Mouse (Mus musculus): Measurements from ENCODE around the gene P3h1.

Gene P3h1

DNA sequence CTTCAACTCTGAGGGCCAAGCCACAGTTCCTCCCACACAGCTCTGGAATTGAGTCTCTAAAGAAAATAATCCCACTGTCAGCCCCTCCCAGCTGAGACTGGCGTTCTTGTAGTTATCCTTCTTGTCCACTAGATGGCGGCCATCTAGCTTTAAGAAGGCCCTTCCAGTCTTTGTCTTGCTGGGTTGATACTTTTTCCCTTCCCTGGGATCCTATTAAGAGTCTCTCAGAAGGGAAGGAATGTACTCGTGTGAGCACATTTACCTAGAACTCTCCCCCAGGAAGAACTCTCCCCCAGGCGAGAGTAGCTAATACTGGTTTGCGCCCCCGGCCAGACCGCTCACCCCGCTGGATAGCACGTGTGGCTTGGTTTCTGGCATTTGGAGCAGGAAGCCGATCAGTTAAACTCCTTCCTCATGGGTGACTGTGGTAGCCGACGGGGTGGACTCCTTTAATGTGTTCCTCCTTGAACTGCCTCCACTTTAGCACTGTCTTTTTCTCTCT lies 6.5 kb downstream of the P3h1 start:
- DNase-seq = peak; percentile 54

DNA sequence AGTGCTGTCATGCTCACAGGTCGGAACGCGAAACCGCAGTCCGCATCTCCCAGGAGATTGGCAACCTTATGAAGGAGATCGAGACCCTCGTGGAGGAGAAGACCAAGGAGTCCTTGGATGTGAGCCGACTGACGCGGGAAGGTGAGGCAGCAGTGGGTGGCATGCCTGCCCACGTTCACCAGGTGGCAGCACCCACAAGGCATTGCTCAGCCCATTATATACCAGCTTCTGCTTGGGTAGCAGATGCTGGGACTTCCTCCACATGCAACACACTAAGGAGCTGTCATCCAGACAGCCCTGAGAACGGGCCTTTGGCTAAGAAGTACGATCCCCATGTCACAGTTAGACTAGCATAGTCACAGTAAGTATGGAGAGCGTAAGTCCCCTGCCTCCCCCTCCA lies 8.9 kb downstream of the P3h1 start:
- DNase-seq = peak; percentile 61

GRCm38 (mm10) chr4:119242571-119242970 lies 9.9 kb downstream of the P3h1 start:
- DNase-seq = no peak

DNA sequence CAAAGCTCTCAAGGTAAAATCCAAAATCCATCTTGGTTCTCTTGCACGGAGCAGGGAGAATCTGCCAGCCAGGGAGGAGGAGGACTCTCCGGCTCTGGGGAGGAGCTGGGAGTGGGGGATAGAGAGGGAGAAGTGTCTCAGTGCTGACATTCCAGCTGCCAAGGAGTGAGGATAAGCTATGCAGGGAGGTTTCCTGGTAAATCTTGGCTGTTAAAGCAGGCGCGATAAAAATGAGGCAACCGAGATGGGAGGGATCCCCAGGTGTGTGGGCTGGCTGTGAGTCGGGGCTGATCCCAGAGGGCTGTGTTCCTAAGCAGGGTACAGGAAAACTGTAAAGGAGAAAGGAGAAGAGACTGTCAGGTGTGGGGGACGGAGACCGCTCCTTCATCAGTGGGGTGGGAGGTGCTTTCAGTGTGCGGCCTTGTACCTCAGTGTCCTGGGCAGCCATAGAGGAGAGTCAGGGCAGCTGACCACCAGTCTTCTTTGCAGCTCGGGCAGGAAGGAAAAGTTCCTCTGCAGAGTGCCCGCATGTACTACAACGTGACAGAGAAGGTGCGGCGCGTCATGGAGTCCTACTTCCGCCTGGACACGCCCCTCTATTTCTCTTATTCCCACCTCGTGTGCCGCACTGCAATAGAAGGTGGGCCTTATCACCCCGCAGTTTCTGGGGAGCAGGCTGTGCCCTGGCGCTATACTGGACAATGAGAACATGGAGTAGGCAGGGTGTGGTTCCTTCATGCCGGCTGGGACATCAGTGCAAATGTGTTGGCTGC lies 11.9 kb downstream of the P3h1 start:
- DNase-seq = peak; percentile 89

DNA sequence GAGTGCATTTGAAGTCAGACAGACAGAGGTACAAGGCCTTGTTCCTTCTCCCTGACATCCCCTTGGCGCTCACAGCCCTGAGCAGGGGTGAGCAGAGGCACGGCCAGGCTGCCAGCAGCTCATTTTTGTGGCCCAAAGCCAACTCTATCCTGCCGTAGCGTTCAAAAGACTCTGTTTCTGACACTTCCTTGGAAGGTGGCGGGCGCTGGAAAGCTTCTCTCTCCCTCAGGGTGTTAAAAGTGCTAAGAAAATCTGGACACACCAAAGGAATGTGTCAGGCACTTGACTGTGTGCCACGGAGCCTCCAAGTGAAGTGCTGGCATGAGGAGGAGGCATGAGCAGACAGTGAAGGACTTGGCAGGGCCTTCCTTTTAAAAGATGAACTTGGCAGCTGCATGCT lies 12.8 kb downstream of the P3h1 start:
- DNase-seq = peak; percentile 86

DNA sequence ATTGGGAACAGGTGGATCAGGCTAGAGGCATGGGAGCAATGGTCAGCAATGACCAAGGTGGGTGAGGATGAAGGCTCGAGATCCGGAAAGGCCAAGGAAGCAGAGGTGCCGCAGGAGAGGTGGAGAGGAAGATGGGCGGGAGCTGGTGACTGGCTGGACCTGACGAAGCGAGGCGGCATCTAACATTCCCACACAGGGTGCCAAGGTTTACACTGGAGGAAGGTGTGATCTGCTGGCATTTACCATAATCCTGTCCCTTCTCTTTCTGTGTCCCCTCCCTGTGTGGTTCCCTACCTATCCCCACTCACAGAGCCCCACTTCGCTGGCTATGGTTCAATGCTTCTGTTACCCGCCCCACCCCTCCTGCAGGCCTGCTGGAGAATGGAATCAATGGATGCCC lies 13.2 kb downstream of the P3h1 start:
- peak; percentile 43 for DNase-seq

DNA sequence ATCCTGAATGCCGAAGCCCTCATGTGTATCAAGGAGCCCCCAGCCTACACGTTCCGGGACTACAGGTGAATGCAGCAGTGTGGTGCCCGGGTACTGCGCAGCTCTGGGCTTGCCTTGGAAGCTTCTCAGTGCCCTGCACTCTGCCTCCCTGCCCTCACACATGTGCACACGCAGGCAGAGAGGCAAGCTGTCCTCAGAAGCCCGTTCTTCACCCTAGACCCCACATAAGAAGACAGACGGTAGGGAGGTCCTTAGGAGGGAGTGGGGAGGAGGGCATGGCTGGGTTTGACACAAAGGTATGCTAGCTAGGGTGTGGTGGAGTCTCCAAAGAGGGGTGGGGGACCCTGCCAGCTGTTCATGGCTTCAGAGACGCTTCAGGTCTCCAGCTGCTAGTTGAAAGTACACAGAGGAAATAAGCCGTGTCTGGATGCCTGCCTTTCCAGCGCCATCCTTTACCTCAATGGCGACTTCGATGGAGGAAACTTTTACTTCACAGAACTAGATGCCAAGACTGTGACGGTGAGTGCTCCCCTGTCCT lies 14.0 kb downstream of the P3h1 start:
- no peak for DNase-seq

DNA sequence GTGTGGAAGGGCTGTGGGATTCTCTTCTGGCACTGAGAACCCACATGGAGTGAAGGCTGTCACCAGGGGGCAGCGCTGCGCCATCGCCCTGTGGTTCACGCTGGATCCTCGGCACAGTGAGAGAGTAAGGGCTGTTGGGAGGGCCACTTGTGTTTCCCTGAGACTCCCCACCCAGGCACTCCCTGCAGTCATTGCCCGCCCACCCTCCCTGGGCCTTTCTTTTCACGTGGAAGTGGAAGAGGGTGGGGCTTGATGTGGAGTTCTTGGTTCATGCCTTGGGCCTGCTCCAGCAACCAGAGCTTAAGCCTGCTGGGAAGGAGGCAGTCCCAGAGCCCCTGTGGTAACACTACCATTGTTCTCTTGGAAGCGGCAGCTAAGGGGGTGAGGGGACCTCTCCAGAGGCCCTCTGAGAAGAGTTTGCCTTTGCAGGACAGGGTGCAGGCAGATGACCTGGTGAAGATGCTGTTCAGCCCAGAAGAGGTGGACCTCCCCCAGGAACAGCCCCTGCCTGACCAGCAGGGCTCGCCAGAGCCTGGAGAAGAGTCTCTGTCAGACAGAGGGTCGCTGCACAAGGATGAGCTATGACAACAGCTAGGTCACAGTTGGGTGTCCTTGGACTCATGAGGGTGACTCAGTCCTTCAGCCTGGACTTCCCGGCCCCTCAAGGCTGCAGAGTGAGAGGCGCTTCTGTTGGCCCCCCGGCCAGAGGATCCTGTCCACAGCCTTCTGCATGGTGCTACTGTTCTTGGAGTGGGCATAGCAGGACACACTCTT lies 14.9 kb downstream of the P3h1 start:
- peak; percentile 59 for DNase-seq

- DNase-seq = no peak
Observed at GRCm38 (mm10) chr4:119248407-119248965, 15.8 kb downstream of the P3h1 start.

GRCm38 (mm10) chr4:119252025-119252808 lies 19.5 kb downstream of the P3h1 start:
- no peak for DNase-seq

DNA sequence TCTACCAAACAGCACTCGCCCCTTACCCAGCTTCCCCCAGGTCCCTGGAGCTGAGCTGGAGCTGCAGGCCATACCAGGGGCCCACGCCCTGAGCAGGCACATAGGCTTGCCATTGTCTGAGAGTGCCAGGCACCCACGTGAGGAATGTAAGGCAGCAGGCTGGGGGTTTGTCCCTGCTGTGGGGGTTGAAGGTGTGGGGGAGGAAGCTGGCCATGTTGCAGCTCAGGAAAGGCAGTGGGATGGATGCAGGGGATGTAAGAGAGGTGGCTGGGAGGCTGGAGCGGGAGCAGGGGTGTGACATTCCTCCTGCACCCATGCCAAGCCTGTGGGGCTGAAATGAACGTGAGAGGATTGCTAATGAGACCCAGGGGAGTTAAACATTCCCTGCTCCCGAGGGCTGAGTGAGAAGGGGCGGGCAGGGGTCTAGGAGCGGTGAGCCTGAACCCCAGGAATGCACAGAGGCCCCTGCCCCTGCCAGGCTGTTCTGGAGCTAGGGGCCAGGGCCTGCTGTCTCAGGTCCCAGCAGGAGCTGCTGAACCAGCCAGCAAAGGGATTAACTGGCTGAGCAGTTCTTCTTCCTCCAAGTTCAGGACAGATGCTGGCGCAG lies 21.4 kb downstream of the P3h1 start:
- peak; percentile 47 for DNase-seq

- no peak for DNase-seq
Observed at GRCm38 (mm10) chr4:119255351-119255750, 22.6 kb downstream of the P3h1 start, which contains the start of gene Cldn19. Gene Cldn19, plus strand, starts transcription at chr4:119255414.

- no peak for DNase-seq
Observed at GRCm38 (mm10) chr4:119257083-119257482, 24.4 kb downstream of the P3h1 start.

- DNase-seq = no peak
Observed at GRCm38 (mm10) chr4:119259344-119260254, 26.9 kb downstream of the P3h1 start.

GRCm38 (mm10) chr4:119261087-119261713 lies 28.5 kb downstream of the P3h1 start:
- no peak for DNase-seq

DNA sequence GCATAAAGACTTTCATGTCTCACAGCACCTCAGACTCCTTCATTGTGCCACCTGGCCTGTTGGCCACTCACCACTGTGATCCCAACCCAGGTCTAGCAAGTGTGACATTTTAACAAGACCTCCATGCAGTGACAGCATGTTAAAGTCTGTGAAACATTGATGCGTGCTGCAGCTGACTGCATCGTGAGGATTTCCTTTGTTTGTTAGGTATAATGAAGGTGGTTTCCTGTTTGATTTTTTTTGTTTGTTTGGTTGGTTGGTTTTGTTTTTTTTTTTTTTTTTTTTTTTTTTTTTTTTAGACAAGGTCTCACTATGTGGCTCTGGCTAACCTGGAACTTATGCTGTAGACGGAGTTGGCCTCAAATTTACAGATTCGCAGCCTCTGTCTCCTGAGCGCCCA lies 29.8 kb downstream of the P3h1 start:
- no peak for DNase-seq

GRCm38 (mm10) chr4:119263459-119263858 lies 30.7 kb downstream of the P3h1 start:
- DNase-seq = no peak

DNA sequence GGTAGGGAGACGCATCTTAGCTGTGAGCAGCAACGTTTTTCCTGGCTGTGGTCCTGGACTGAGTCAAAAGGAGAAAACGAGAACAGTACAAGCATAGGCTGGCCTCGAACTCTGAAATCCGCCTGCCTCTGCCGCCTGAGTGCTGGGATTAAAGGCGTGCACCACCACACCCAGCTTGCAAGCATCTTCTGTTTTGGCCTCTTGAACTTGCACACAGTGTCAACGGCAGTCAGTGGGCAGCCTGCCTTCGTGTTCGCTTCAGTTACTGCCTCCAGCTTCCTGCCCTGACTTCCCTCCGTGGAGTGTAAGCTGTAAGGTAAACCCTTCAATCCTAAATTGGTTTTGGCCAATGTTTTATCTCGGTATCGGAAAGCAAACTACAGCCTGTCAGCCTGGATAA lies 33.9 kb downstream of the P3h1 start:
- no peak for DNase-seq

DNA sequence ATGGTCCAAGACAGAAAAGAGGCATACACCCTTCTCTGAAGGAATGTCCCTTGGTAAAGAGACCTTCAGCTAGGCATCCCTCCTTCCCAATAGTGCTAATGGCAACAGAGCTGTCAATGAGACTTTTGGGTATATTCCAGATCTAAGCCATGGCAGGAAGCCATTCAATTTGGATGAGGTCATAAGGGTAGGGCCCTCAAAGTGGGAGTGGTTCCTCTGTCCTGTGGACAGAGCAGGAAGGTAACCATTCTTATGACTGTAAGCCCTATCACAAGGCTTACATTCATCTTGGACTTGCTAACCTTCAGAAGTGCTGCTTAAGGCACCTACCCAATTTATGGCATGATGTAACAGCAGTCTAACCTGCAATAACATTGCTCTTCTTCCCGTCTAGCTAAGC lies 41.9 kb downstream of the P3h1 start:
- DNase-seq = no peak

GRCm38 (mm10) chr4:119275226-119275625 lies 42.5 kb downstream of the P3h1 start:
- DNase-seq = no peak

GRCm38 (mm10) chr4:119275726-119276125 lies 43.0 kb downstream of the P3h1 start:
- no peak for DNase-seq
